Mouse (Mus musculus): ENCODE data around the gene Emx2. TPM values are rescaled to one million over a fixed set of nuclear protein-coding genes. Genes with fewer than 3 reads are reported as not detected.

Emx2 gene
- polyA plus RNA-seq, 1 experiment = not detected

DNA sequence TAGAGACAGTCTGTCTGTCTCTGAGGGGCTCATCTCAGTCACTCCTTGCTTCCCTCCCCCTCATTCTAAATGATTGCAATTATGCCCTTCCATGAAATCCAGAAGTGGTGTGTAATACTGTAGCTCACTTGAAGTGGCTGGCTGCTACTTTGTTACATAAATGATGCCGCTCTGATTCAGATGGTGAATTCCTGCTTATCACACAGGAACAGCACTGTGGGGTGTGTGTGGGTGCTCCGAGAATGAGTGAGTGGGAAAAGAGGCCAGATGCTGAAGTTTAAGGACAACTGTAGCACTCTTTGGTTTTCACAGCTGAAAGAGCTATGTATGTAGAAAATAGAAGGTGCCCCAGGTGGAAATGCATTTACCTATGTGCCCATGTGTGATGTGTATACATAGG, 14.7 kb downstream of the Emx2 start:
- H3K4me3 ChIP-seq (ENCODE audit: insufficient read depth, poor library complexity, severe bottlenecking) = no peak overlapping the region
- TF ChIP-seq MAX (IDR thresholded peaks at IDR 0.05) (no peak), USF1 (IDR thresholded peaks at IDR 0.05; ENCODE audit: low read depth) (no peak), CEBPB (IDR thresholded peaks at IDR 0.05; ENCODE audit: low read depth) (no peak), FOSL1 (IDR thresholded peaks at IDR 0.05; ENCODE audit: insufficient read depth, low read length, poor library complexity, severe bottlenecking) (no peak), MYOG (IDR thresholded peaks at IDR 0.05; ENCODE audit: control insufficient read depth, extremely low read depth, insufficient read length) (no peak)
- no peak overlapping the region for H3ac ChIP-seq (ENCODE audit: control insufficient read depth, insufficient read length, low read depth)
- no peaks in the 10 kb centered on the region for H3K79me3 ChIP-seq (ENCODE audit: low read depth)
- no peaks in the 10 kb centered on the region for H3K79me2 ChIP-seq (ENCODE audit: control insufficient read depth, insufficient read depth)
- H3K27me3 ChIP-seq (ENCODE audit: control insufficient read depth, insufficient read depth, insufficient read length) = no peaks in the 10 kb centered on the region
- no peaks in the 10 kb centered on the region for H3K36me3 ChIP-seq (ENCODE audit: control insufficient read depth, insufficient read depth)

DNA sequence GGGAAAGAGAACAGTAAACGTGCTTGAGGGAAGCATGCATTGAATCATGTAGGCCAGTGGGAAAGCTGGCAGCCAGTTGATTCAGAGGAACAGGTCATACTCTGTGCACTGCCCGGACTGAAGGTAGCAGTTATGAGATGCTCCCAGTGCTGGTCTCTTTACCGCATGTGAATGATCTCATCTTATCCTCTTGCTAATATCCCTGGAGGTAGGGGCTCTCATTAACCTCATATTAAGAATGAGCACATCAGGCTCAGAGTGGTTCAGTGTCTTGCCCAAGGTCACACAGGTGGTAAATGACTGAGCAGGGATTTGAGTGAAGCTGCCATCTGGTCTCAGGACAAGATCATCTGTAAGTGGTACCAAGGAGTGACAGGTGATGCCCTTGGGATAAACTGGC, 21.7 kb downstream of the Emx2 start:
- Histone ChIP-seq H3K36me3 (ENCODE audit: control insufficient read depth, insufficient read depth) (no peaks in the 10 kb centered on the region), H3K79me3 (ENCODE audit: low read depth) (no peaks in the 10 kb centered on the region), H3ac (ENCODE audit: control insufficient read depth, insufficient read length, low read depth) (no peak overlapping the region), H3K4me3 (ENCODE audit: insufficient read depth, poor library complexity, severe bottlenecking) (no peak overlapping the region), H3K27me3 (ENCODE audit: control insufficient read depth, insufficient read depth, insufficient read length) (no peaks in the 10 kb centered on the region), H3K79me2 (ENCODE audit: control insufficient read depth, insufficient read depth) (no peaks in the 10 kb centered on the region)
- TF ChIP-seq MYOD1 (IDR thresholded peaks at IDR 0.05; ENCODE audit: control insufficient read depth, insufficient read length, low read depth) = no peak
- no peak for TF ChIP-seq FOSL1 (IDR thresholded peaks at IDR 0.05; ENCODE audit: insufficient read depth, low read length, poor library complexity, severe bottlenecking)
- no peak for TF ChIP-seq USF1 (IDR thresholded peaks at IDR 0.05; ENCODE audit: low read depth)
- TF ChIP-seq CEBPB (IDR thresholded peaks at IDR 0.05; ENCODE audit: low read depth) = no peak
- TF ChIP-seq MAX (IDR thresholded peaks at IDR 0.05) = no peak
- TF ChIP-seq MYOG (IDR thresholded peaks at IDR 0.05; ENCODE audit: control insufficient read depth, extremely low read depth, insufficient read length) = no peak
- no peak for TF ChIP-seq CTCF (IDR thresholded peaks at IDR 0.05; ENCODE audit: control insufficient read depth, insufficient read depth, insufficient read length)

DNA sequence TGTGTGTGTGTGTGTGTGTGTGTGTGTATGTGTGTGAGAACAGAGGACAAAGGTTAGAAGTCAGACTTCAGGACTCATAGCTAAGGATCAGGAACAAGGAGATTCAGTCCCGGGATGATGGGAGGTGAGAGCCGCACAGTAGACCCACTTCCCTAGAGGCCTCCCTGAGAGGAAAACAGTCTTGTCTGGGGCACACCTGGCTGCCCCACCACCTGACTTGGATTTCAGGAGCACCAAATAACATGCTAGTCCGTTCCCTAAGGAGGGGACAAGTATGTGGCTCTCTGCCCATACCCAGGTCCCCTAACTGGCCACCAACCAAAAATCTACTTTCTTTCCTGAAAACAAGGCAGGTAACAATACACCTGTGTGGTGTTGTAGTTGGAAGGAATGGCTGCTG, 22.4 kb downstream of the Emx2 start:
- no peak overlapping the region for H3ac ChIP-seq (ENCODE audit: control insufficient read depth, insufficient read length, low read depth)
- no peak overlapping the region for H3K4me3 ChIP-seq (ENCODE audit: insufficient read depth, poor library complexity, severe bottlenecking)
- H3K36me3 ChIP-seq (ENCODE audit: control insufficient read depth, insufficient read depth) = no peaks in the 10 kb centered on the region
- TF ChIP-seq CTCF (IDR thresholded peaks at IDR 0.05; ENCODE audit: control insufficient read depth, insufficient read depth, insufficient read length) (no peak), MYOD1 (IDR thresholded peaks at IDR 0.05; ENCODE audit: control insufficient read depth, insufficient read length, low read depth) (no peak), MAX (IDR thresholded peaks at IDR 0.05) (no peak), USF1 (IDR thresholded peaks at IDR 0.05; ENCODE audit: low read depth) (no peak), MYOG (IDR thresholded peaks at IDR 0.05; ENCODE audit: control insufficient read depth, extremely low read depth, insufficient read length) (no peak), CEBPB (IDR thresholded peaks at IDR 0.05; ENCODE audit: low read depth) (no peak), FOSL1 (IDR thresholded peaks at IDR 0.05; ENCODE audit: insufficient read depth, low read length, poor library complexity, severe bottlenecking) (no peak)
- H3K27me3 ChIP-seq (ENCODE audit: control insufficient read depth, insufficient read depth, insufficient read length) = no peaks in the 10 kb centered on the region
- H3K79me2 ChIP-seq (ENCODE audit: control insufficient read depth, insufficient read depth) = no peaks in the 10 kb centered on the region
- H3K79me3 ChIP-seq (ENCODE audit: low read depth) = no peaks in the 10 kb centered on the region

- Histone ChIP-seq H3ac (ENCODE audit: control insufficient read depth, insufficient read length, low read depth) (no peak overlapping the region), H3K4me3 (ENCODE audit: insufficient read depth, poor library complexity, severe bottlenecking) (no peak overlapping the region), H3K79me2 (ENCODE audit: control insufficient read depth, insufficient read depth) (no peaks in the 10 kb centered on the region), H3K79me3 (ENCODE audit: low read depth) (no peaks in the 10 kb centered on the region), H3K27me3 (ENCODE audit: control insufficient read depth, insufficient read depth, insufficient read length) (no peaks in the 10 kb centered on the region), H3K36me3 (ENCODE audit: control insufficient read depth, insufficient read depth) (no peaks in the 10 kb centered on the region)
- no peak for TF ChIP-seq CEBPB (IDR thresholded peaks at IDR 0.05; ENCODE audit: low read depth)
- no peak for TF ChIP-seq MAX (IDR thresholded peaks at IDR 0.05)
- no peak for TF ChIP-seq MYOG (IDR thresholded peaks at IDR 0.05; ENCODE audit: control insufficient read depth, extremely low read depth, insufficient read length)
- no peak for TF ChIP-seq FOSL1 (IDR thresholded peaks at IDR 0.05; ENCODE audit: insufficient read depth, low read length, poor library complexity, severe bottlenecking)
- TF ChIP-seq USF1 (IDR thresholded peaks at IDR 0.05; ENCODE audit: low read depth) = no peak
- TF ChIP-seq MYOD1 (IDR thresholded peaks at IDR 0.05; ENCODE audit: control insufficient read depth, insufficient read length, low read depth) = no peak
- TF ChIP-seq CTCF (IDR thresholded peaks at IDR 0.05; ENCODE audit: control insufficient read depth, insufficient read depth, insufficient read length) = no peak
Measured at GRCm38 (mm10) chr19:59492258-59492657, 34.1 kb downstream of the Emx2 start.

- Histone ChIP-seq H3K79me2 (ENCODE audit: control insufficient read depth, insufficient read depth) (no peaks in the 10 kb centered on the region), H3K36me3 (ENCODE audit: control insufficient read depth, insufficient read depth) (no peaks in the 10 kb centered on the region)
- TF ChIP-seq MYOD1 (IDR thresholded peaks at IDR 0.05; ENCODE audit: control insufficient read depth, insufficient read length, low read depth) = no peak
- no peak for TF ChIP-seq MAX (IDR thresholded peaks at IDR 0.05)
- no peak for TF ChIP-seq USF1 (IDR thresholded peaks at IDR 0.05; ENCODE audit: low read depth)
- TF ChIP-seq MYOG (IDR thresholded peaks at IDR 0.05; ENCODE audit: control insufficient read depth, extremely low read depth, insufficient read length) = no peak
- TF ChIP-seq CTCF (IDR thresholded peaks at IDR 0.05; ENCODE audit: control insufficient read depth, insufficient read depth, insufficient read length) = no peak
- no peak for TF ChIP-seq FOSL1 (IDR thresholded peaks at IDR 0.05; ENCODE audit: insufficient read depth, low read length, poor library complexity, severe bottlenecking)
- no peak for TF ChIP-seq CEBPB (IDR thresholded peaks at IDR 0.05; ENCODE audit: low read depth)
Measured at GRCm38 (mm10) chr19:59496832-59497231, 38.7 kb downstream of the Emx2 start.

GRCm38 (mm10) chr19:59508896-59509295, 50.7 kb downstream of the Emx2 start:
- Histone ChIP-seq H3ac (ENCODE audit: control insufficient read depth, insufficient read length, low read depth) (no peak overlapping the region), H3K79me3 (ENCODE audit: low read depth) (no peaks in the 10 kb centered on the region), H3K4me3 (ENCODE audit: insufficient read depth, poor library complexity, severe bottlenecking) (no peak overlapping the region), H3K79me2 (ENCODE audit: control insufficient read depth, insufficient read depth) (no peaks in the 10 kb centered on the region), H3K27me3 (ENCODE audit: control insufficient read depth, insufficient read depth, insufficient read length) (no peaks in the 10 kb centered on the region), H3K36me3 (ENCODE audit: control insufficient read depth, insufficient read depth) (no peaks in the 10 kb centered on the region)
- TF ChIP-seq CTCF (IDR thresholded peaks at IDR 0.05; ENCODE audit: control insufficient read depth, insufficient read depth, insufficient read length) (no peak), MYOG (IDR thresholded peaks at IDR 0.05; ENCODE audit: control insufficient read depth, extremely low read depth, insufficient read length) (no peak), MYOD1 (IDR thresholded peaks at IDR 0.05; ENCODE audit: control insufficient read depth, insufficient read length, low read depth) (no peak), CEBPB (IDR thresholded peaks at IDR 0.05; ENCODE audit: low read depth) (no peak), MAX (IDR thresholded peaks at IDR 0.05) (no peak), USF1 (IDR thresholded peaks at IDR 0.05; ENCODE audit: low read depth) (no peak), FOSL1 (IDR thresholded peaks at IDR 0.05; ENCODE audit: insufficient read depth, low read length, poor library complexity, severe bottlenecking) (no peak)

More at GRCm38 (mm10) chr19:59496832-59497231, 38.7 kb downstream of the Emx2 start:
- Histone ChIP-seq H3K4me3 (ENCODE audit: insufficient read depth, poor library complexity, severe bottlenecking) (no peak overlapping the region), H3K79me3 (ENCODE audit: low read depth) (no peaks in the 10 kb centered on the region), H3K27me3 (ENCODE audit: control insufficient read depth, insufficient read depth, insufficient read length) (no peaks in the 10 kb centered on the region), H3ac (ENCODE audit: control insufficient read depth, insufficient read length, low read depth) (no peak overlapping the region)
